Mouse (Mus musculus) olfactory bulb, adult 2 months (tissue): Measurements from ENCODE around the gene Tk1. TPM values are rescaled to one million over a fixed set of nuclear protein-coding genes. Genes with fewer than 3 reads are reported as not detected.
A peak's percentile ranks its signal among the peaks of the same experiment; 100 is the strongest.
"Not testable (repeated sequence)": the region's sequence is repeated elsewhere in the genome, so short reads cannot be mapped to it uniquely, and the experiment has no call there.

Experiments
- H3K27ac ChIP-seq: fragments of 200-500 bp; 2 replicates; pipeline ENCODE4 v1.5.1; 2012; ENCODE audit warnings: low read depth, low read length; ENCODE audit not compliant: insufficient read depth
- H3K4me1 ChIP-seq: fragments of 200-500 bp; 2 replicates; pipeline ENCODE4 v1.6.1; 2012; ENCODE audit warnings: low read length; ENCODE audit not compliant: control insufficient read depth, insufficient read depth
- H3K4me3 ChIP-seq: fragments of 200-500 bp; 2 replicates; pipeline ENCODE4 v1.5.1; 2012; ENCODE audit warnings: mild to moderate bottlenecking, low read depth, low read length, moderate library complexity; ENCODE audit not compliant: insufficient read depth
- CTCF ChIP-seq: fragments of 200-500 bp; IDR thresholded peaks from 2 replicates; pipeline ENCODE4 v1.5.1; 2012; ENCODE audit warnings: low read depth, mild to moderate bottlenecking, low read length, moderate library complexity; ENCODE audit not compliant: insufficient read depth
- POLR2A ChIP-seq: fragments of 200-500 bp; IDR thresholded peaks from 2 replicates; pipeline ENCODE4 v1.6.1; 2012; ENCODE audit warnings: mild to moderate bottlenecking, low read depth, low read length, moderate library complexity; ENCODE audit not compliant: insufficient read depth
- WGBS: fragments of 180-500 bp; shearing (Covaris S2); methylation state at CpG from one replicate; pipeline ENCODE4 v1.1.7; 2018; 5-methylcytosine and 5-hydroxymethylcytosine counted together
- polyA plus RNA-seq: library from polyadenylated mRNA; stranded (reverse); fragments of >200 nt; gene quantifications from 2 replicates; pipeline ENCODE4 v1.2.4, GENCODE M21; 2012; ENCODE audit warnings: low replicate concordance; ENCODE audit not compliant: missing spikeins, insufficient read depth, insufficient read length

Gene Tk1
- polyA plus RNA-seq, 1 experiment: not detected

DNA sequence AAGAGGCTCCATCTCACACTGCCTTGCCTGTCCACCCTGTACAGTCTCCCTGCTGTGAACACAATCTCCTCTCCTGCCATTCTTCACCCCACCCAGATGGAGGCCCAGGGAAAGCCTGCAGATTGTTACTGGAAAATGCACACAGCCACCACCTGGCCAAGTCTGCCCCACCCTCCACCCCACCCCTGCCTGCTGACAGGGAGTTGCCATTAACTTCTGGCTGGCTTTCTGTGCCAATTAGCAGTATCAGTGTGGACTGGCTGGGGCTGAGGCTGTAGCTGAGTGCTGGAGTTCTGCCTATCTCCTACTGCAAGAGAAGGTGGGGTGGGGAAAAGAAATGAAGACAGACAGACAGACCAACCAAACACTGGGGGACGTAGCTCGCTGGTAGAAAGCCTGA lies 12.7 kb upstream of the Tk1 start:
- Histone ChIP-seq H3K27ac (no peak overlapping the region), H3K4me3 (no peak overlapping the region), H3K4me1 (peaks cover 4% of the 10 kb centered on the region)
- TF ChIP-seq CTCF: no peak
- TF ChIP-seq POLR2A: no peak
- WGBS: 96% methylated on average over 2 of the region's 2 CpGs

DNA sequence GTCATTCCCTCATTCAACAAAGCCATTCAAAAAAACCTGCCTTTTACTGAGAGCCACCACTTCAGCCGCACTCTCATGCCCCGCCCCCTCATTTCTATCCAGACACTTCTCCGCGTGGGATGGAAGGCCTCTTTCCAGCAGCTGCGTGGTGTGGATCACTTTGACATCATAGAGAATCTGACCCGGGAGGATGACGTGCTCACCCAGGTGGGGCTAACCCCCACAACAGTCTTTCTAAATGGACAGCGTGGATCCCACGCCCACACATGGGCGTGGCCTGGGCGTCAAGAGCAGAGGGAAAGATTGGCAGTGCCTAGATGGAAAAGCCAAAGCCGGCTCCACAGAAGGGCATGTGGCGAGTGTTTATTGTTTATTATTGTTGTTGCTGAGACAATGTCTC lies 10.4 kb upstream of the Tk1 start:
- TF ChIP-seq CTCF (no peak), POLR2A (no peak)
- peaks cover 7% of the 10 kb centered on the region for H3K4me1 ChIP-seq
- WGBS: 18% methylated on average over 13 of the region's 13 CpGs
- no peak overlapping the region for H3K4me3 ChIP-seq
- no peak overlapping the region for H3K27ac ChIP-seq

DNA sequence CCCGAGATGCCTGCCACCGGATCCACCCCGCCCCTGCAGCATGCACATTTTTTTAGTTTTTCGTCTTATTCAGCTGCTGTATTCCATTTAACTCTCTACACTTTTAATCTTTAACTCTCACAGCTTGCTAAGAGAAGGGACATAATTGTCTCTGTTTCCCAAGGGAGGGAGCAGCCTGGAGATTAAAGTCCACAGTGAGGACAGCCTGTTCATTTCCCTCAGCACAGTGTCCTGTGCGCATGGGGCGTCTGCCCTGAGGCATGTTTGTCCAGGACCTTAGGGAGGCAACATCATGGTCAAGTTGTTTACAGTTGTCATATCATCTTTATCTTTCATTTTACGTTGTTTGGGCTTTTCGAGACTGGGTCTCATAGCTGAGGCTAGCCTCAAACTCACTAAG lies 8.2 kb upstream of the Tk1 start:
- no peak overlapping the region for H3K27ac ChIP-seq
- no peak overlapping the region for H3K4me3 ChIP-seq
- TF ChIP-seq CTCF (no peak), POLR2A (no peak)
- WGBS: 94% methylated on average over 8 of the region's 8 CpGs
- H3K4me1 ChIP-seq: peaks cover 7% of the 10 kb centered on the region

DNA sequence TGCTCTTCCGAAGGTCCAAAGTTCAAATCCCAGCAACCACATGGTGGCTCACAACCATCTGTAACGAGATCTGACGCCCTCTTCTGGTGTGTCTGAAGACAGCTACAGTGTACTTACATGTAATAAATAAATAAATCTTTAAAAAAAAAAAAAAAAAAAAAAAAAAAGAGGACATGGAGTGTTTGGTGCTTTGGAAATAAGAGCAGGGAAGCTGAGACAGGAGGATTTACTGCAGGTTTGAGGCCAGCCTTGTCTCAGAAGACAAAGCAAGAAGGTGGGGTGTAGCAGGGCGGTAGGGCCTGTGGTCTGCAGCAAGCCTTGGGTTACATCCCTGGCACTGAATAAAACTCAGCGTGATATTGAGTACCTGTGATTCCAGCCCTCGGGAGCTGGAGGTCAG lies 7.6 kb upstream of the Tk1 start:
- not testable (repeated sequence) for H3K4me3 ChIP-seq, H3K27ac ChIP-seq
- peaks cover 11% of the 10 kb centered on the region for H3K4me1 ChIP-seq
- 94% methylated on average over 6 of the region's 6 CpGs for WGBS

DNA sequence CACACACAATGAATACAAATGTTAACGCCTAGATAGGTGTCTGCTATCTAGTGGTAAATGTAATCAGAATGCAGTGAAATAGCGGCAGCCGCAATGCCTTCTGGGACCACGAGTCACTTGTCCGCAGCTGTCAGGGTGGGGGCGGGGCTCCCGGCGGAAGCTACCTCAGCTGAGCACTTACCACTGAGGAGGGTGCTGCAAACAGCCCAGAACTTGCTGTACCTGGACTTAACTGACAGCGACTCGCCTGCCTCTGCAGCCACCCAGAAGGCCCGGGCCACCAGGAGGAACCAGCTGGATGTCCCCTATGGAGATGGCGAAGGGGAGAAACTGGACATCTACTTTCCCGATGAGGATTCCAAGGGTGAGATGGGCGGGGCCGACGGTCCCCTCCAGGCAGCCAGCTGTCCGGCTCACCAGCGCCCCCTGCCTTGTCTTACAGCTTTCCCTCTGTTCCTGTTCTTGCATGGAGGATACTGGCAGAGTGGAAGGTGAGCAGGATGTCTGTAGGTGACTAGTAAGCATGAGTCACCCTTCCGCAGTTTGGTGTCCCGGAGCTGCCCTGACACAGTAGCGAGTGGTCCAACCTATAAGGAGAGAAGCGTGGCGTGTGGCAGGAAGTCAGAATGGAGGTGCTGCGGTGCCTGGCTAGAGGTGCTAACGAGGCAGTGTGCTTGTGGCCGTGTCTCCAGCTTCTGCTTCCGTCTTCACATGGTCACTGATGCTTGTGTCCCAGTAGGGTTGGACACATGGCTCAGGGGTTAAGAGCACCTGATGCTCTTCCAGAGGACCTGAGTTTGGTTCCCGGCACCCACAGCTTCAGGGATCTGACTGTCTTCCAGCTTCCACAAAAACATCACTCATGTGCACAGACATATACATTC lies 6.4 kb upstream of the Tk1 start:
- WGBS: 26% methylated on average over 28 of the region's 28 CpGs
- H3K4me1 ChIP-seq: peaks cover 11% of the 10 kb centered on the region
- no peak overlapping the region for H3K27ac ChIP-seq
- TF ChIP-seq CTCF (0 out of 2 replicates have a peak, but pooled peaks have one; percentile 33), POLR2A (no peak)
- H3K4me3 ChIP-seq: peak overlapping the region; percentile 11; the same call in 1 of the 2 replicates

DNA sequence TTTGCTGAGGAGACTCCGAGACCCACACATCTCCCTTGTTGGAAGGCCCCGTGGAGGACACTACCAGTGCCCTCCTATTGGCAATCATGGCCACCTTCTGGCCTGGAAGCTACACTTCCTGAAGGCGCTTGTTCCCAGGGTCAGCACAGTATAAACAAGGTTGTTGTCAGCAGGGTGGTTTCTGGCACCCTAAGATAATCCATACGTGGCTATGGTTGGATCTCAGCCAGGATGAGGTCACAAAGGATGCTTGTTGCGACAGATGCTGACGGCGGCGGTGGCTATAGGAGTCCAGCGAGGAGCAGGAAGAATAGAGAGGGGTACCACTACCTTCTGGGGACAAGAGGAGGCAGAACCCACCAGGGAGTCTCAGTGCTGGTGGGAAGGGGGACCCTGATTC lies 4.5 kb upstream of the Tk1 start:
- Histone ChIP-seq H3K4me1 (peaks cover 12% of the 10 kb centered on the region), H3K4me3 (no peak overlapping the region), H3K27ac (no peak overlapping the region)
- TF ChIP-seq POLR2A: no peak
- no peak for TF ChIP-seq CTCF
- 76% methylated on average over 9 of the region's 9 CpGs for WGBS

DNA sequence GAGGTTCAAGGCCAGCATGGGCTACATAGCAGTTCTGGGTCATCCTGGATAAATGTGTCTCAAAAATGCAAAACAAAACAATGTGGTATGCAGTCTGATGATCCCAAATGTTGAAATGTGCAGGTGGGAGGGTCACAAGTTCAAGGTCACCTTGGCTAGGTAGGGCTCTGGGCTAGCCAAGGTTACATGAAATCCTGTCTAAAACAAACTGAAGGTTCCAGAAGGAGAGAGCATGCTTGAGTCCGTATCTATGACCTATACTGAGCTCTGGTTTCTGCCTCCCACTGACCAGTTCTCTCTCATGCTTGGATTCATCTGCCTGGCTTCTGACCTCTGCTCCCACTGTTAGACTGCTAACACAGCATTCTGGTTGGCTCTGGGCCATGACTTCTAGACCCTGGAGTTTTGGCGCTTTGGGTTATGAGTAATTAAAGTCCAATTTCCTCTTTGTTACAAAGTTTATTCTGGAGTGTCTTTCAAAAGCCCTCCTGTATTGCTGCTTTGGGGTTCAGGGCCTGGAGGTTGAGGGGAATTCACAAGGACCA lies 3.9 kb upstream of the Tk1 start:
- 81% methylated on average over 2 of the region's 2 CpGs for WGBS
- TF ChIP-seq CTCF: no peak
- TF ChIP-seq POLR2A: no peak
- Histone ChIP-seq H3K4me3 (no peak overlapping the region), H3K4me1 (peaks cover 16% of the 10 kb centered on the region), H3K27ac (no peak overlapping the region)

DNA sequence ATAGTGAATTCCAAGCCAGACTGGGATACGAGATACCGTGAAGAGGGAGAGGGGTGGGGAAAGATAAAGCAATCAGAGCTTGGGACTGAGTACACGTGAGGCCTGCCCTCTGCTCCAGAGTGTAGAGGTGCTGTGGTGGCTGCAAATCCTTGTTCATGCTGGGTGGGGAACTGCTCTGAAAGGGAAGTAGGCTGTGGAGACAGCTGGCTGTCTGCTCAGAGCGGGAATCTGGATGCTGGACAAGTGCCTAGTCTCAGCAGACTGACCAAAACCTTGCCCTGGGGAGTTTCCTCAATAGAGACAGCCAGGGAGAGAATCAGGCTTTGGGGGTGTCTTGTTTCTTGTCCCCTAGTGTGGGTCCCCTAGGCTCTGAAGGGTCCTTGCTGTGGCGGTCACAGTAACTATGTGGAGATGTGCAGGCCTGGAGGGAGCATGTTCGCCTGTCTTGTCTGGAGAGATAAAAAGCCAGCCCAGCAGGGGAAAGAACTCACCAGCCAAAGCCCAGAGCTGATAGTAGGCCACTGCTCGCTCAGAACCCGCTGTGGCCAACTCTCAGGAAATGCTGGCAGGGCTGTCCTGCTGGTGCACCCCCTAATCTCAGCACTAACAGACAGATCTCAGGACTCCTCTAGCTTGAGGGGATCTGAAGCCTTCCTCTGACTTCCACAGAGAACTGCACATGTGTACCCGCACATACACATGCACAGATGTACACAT lies 3.2 kb upstream of the Tk1 start:
- Histone ChIP-seq H3K4me1 (peaks cover 18% of the 10 kb centered on the region), H3K4me3 (no peak overlapping the region), H3K27ac (no peak overlapping the region)
- TF ChIP-seq CTCF (no peak), POLR2A (no peak)
- 79% methylated on average over 9 of the region's 9 CpGs for WGBS

DNA sequence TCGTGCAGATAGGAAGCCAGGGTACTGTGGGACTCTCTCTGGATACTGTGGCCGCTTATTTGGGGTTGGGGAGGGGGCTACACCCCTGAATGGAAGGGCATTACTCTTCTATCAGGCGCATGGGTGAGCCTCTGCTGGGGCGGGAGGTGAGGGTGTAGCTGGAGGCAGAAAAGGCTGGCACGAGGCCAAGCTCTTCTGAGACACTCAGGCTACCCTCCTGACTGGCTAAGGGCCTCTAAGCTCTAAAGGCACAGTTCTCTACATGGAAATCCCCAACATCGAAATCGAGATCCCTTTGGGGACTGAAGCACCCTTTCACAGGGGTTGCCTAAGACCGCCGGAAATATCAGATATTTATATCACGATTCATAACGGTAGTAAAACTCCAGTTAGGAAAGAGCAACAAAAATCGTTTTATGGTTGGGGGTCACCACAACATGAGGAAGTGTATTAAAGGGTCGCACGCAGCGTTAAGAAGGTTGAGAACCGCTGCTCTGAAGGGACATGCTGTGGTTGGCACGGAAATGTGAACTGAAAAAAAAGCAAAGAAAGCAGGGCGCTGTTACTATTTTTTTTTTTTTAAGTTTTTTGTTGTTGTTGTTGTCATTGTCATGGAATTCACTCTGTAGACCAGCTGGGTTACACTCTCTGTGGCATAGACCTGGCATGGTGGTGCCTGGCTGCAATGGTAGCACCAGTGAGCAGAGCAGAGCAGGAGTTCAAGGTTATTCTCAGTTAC lies 2.4 kb upstream of the Tk1 start:
- peaks cover 18% of the 10 kb centered on the region for H3K4me1 ChIP-seq
- H3K27ac ChIP-seq: no peak overlapping the region
- no peak overlapping the region for H3K4me3 ChIP-seq
- TF ChIP-seq POLR2A: no peak
- TF ChIP-seq CTCF: no peak
- 76% methylated on average over 18 of the region's 18 CpGs for WGBS
